Mouse (Mus musculus) thymus, postnatal 10 days (tissue): ENCODE measurements at regions not wholly inside any gene's neighbourhood (a gene's known extent, or its start where the extent isn't known, plus 50 kb on each side); places are given as distances from the start of the nearest gene placed in this dataset.

ENCODE experiments used
- DNase-seq, 2 experiments: peaks; one replicate each; pipeline ENCODE4 v3.0.0; 2021; ENCODE audit warnings: low spot score in 2 of 2

GRCm38 (mm10) chr10:17518423-17519175, 204.4 kb upstream of the Cited2 start:
- no peak for DNase-seq

- no peak for DNase-seq
Observed at GRCm38 (mm10) chr10:17522026-17522541, 200.9 kb upstream of the Cited2 start.

GRCm38 (mm10) chr10:17523558-17524328, 199.3 kb upstream of the Cited2 start:
- DNase-seq = no peak

- no peak for DNase-seq
Observed at GRCm38 (mm10) chr10:17527151-17527737, 195.8 kb upstream of the Cited2 start.

- no peak for DNase-seq
Observed at GRCm38 (mm10) chr10:17528116-17528515, 194.9 kb upstream of the Cited2 start.

- no peak for DNase-seq
Observed at GRCm38 (mm10) chr10:17528846-17529245, 194.2 kb upstream of the Cited2 start.

- no peak for DNase-seq
Observed at GRCm38 (mm10) chr10:17529851-17530509, 193.0 kb upstream of the Cited2 start.

- DNase-seq = no peak
Observed at GRCm38 (mm10) chr10:17531021-17531420, 192.0 kb upstream of the Cited2 start.

GRCm38 (mm10) chr10:17538944-17539533, 184.0 kb upstream of the Cited2 start:
- DNase-seq = no peak

GRCm38 (mm10) chr10:17540404-17541375, 182.3 kb upstream of the Cited2 start:
- no peak for DNase-seq

GRCm38 (mm10) chr10:17542104-17542846, 180.7 kb upstream of the Cited2 start:
- no peak for DNase-seq

GRCm38 (mm10) chr10:17542847-17543421, 180.1 kb upstream of the Cited2 start:
- no peak for DNase-seq

- no peak for DNase-seq
Observed at GRCm38 (mm10) chr10:17545291-17545690, 177.7 kb upstream of the Cited2 start.

- no peak for DNase-seq
Observed at GRCm38 (mm10) chr10:17547986-17548385, 175.0 kb upstream of the Cited2 start.

GRCm38 (mm10) chr10:17548629-17549580, 174.1 kb upstream of the Cited2 start:
- no peak for DNase-seq

GRCm38 (mm10) chr10:17549711-17550637, 173.0 kb upstream of the Cited2 start:
- DNase-seq = no peak

GRCm38 (mm10) chr10:17550638-17551013, 172.4 kb upstream of the Cited2 start:
- DNase-seq = no peak
